Mouse (Mus musculus) heart, embryonic 11.5 days (tissue): ENCODE results near the gene Gm14137. TPM values are rescaled to one million over a fixed set of nuclear protein-coding genes. Genes with fewer than 3 reads are reported as not detected.

Source experiments
- ATAC-seq: fragments of 200-750 bp; cut with Nextera tagmentation; replicated peaks from 2 replicates; pipeline ENCODE4 v1.8.0; 2017; ENCODE audit warnings: moderate library complexity; ENCODE audit not compliant: insufficient number of reproducible peaks, low FRiP score, low TSS enrichment
- H3K27ac ChIP-seq: fragments of 300-500 bp; sonication (generic); 2 replicates; pipeline ENCODE4 v1.5.1; 2014; ENCODE audit warnings: mild to moderate bottlenecking, low read depth, low read length
- H3K27me3 ChIP-seq: fragments of 300-500 bp; sonication (generic); 2 replicates; pipeline ENCODE4 v1.6.1; 2014; ENCODE audit warnings: mild to moderate bottlenecking, low read length, mixed read lengths; ENCODE audit not compliant: control insufficient read depth, insufficient read depth
- H3K36me3 ChIP-seq: fragments of 300-500 bp; sonication (generic); 2 replicates; pipeline ENCODE4 v1.6.1; 2014; ENCODE audit warnings: mild to moderate bottlenecking, low read length, moderate library complexity, mixed read lengths; ENCODE audit not compliant: control insufficient read depth, insufficient read depth
- H3K4me1 ChIP-seq: fragments of 300-500 bp; sonication (generic); 2 replicates; pipeline ENCODE4 v1.6.1; 2014; ENCODE audit warnings: low read length; ENCODE audit not compliant: control insufficient read depth, insufficient read depth
- H3K4me2 ChIP-seq: fragments of 300-500 bp; sonication (generic); 2 replicates; pipeline ENCODE4 v1.6.1; 2014; ENCODE audit warnings: mild to moderate bottlenecking, moderate library complexity
- H3K4me3 ChIP-seq: fragments of 300-500 bp; sonication (generic); 2 replicates; pipeline ENCODE4 v1.5.1; 2014; ENCODE audit warnings: low read depth, low read length
- H3K9ac ChIP-seq: fragments of 300-500 bp; sonication (generic); 2 replicates; pipeline ENCODE4 v1.6.1; 2014; ENCODE audit warnings: mild to moderate bottlenecking, low read depth, low read length, moderate library complexity
- H3K9me3 ChIP-seq: fragments of 300-500 bp; sonication (generic); replicated peaks from 2 replicates; pipeline ENCODE4 v1.6.1; 2016; ENCODE audit warnings: low read length; ENCODE audit not compliant: control insufficient read depth
- WGBS: fragments of 180-500 bp; shearing (Covaris S2); extraction: QIAGEN DNeasy Blood & Tissue Kit; methylation state at CpG from one replicate; pipeline ENCODE4 v1.1.7; 2014; ENCODE audit not compliant: insufficient replicate concordance; 5-methylcytosine and 5-hydroxymethylcytosine counted together
- polyA plus RNA-seq: library from polyadenylated mRNA; unstranded; fragments of >200 nt; fragmentation: Nextera tagmentation; extraction: Ambion mirVana; gene quantifications from 2 replicates; pipeline ENCODE4 v1.2.1, GENCODE M21; 2014

The Gm14137 gene
- polyA plus RNA-seq: 0.25 TPM in 1 of 2 replicates, not detected in the other

DNA sequence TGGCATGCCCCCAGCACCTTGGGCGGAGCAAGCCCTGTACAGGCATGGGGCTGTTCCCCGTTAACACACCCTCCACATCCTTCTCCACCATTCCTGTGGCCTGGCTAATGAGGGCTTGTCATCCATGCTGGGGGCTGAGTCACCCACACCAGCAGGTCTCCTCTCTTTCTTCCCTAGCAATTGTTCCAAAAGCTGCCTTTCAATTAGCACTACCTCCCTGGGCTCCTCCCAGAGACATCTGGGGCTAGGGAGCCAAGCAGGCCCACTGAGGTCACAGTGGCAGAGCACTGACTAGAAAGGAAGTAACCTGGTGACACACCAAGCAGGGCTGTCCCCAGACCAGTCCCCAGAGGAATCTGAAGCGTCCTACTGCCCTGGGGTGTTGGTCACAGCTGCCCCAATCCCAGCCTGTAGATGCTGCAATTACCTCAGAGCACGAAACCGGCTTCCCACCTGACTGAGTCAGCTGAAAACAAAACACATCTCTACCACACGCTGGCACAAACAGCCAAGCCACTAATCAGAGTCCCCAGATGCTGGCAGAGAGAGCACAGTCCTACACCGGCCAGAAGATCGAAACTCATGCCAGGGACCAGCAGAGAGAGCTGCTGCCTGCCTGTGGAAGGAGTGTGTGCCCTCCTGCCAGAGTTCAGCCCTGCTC is at the start of gene Gm14137:
Gene Gm14137 (plus strand): TSS at position 519 of the 661 bp plus-strand sequence.
- 48% methylated on average over 8 of the region's 8 CpGs for WGBS
- Histone ChIP-seq H3K4me3 (no peak within 1 kb of the TSS), H3K4me1 (peaks cover 31% of the 10 kb centered on the region), H3K9ac (peak within 1 kb of the TSS; percentile 64; the same call in 1 of the 2 replicates), H3K4me2 (peak within 1 kb of the TSS; percentile 53; the same call in 1 of the 2 replicates), H3K27ac (no peak within 1 kb of the TSS), H3K36me3 (no peaks in the 10 kb centered on the region; the same call in 1 of the 2 replicates), H3K9me3 (no peaks in the 10 kb centered on the region), H3K27me3 (peaks cover 5% of the 10 kb centered on the region)
- no peak for ATAC-seq

DNA sequence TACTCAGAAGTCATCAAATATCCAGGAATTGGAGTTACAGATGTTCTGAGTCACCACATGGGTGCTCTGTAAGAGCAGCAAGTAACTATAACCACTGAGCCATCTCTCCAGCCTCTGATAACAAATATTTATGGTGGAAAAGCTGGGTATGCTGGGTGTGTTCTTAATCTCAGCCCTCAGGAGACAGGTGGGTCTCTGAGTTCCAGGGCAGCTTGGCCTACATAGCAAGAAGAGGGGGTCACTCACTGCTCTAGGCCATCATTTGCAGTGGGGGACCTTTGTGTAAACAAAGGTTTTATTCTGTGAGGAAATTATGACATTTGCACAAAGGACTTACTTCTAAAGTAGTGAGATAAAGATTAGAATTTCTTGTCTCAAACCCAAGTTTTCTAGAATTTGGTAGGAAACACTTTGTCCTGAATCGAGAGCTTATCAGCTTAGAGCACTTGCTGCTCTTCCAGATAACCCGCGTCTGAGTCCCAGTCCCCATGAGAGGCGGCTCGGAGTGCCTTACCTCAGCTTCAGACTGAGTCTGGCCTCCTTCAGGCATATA is 37.9 kb upstream of the Gm14137 start:
- no peak overlapping the region for H3K4me2 ChIP-seq
- H3K4me1 ChIP-seq: no peaks in the 10 kb centered on the region
- no peak overlapping the region for H3K4me3 ChIP-seq
- no peaks in the 10 kb centered on the region for H3K27me3 ChIP-seq
- H3K9ac ChIP-seq: 0 out of 2 replicates have a peak overlapping the region, but pooled peaks have one; percentile 28
- peak overlapping the region; percentile 35; the same call in 1 of the 2 replicates for H3K27ac ChIP-seq
- peak; percentile 46; the same call in 1 of the 2 replicates for ATAC-seq
- 24% methylated on average over 5 of the region's 5 CpGs for WGBS
- no peaks in the 10 kb centered on the region for H3K9me3 ChIP-seq
- peaks cover 21% of the 10 kb centered on the region for H3K36me3 ChIP-seq

DNA sequence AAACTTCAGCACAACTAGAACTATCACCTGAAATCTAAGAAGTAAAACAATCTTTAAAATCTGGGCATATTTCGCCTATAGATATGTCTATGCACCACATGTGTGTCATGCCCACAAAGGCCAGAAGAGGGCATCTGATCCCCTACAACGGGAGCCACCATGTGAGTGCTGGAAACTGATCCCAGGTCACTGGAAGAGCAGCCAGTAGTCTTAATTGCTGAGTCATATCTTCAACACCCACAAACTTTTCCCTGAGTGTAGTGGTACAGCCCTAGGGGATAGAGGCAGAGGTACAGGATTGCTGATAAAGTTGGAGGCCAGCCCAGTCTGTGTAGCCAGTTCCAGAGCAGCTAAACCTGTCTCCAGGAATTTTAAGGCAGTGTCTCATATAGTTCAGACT is 29.1 kb upstream of the Gm14137 start:
- Histone ChIP-seq H3K36me3 (peaks cover 35% of the 10 kb centered on the region), H3K4me3 (no peak overlapping the region), H3K9me3 (peaks cover 2% of the 10 kb centered on the region), H3K27ac (no peak overlapping the region), H3K27me3 (no peaks in the 10 kb centered on the region), H3K9ac (no peak overlapping the region), H3K4me2 (no peak overlapping the region), H3K4me1 (no peaks in the 10 kb centered on the region)
- WGBS: 85% methylated on average over 2 of the region's 2 CpGs
- no peak for ATAC-seq

DNA sequence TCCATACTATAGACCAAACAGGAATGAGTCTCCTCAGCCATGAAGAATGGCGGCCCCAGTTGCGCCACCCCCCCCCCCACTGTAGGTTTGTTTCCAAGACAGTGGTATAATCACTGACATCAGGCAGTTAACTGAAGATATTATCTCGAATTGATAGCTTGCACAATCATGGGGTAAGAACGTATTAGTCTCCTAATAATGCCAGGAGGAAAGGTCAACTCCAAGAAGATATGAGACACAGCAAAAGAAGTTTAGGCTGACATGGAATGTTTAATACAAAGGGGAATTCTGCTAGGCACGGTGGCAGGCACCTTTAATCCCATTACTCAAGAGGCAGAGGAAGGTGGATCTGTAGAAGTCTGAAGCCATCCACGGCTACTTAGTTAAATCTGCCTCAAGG is 27.9 kb upstream of the Gm14137 start:
- Histone ChIP-seq H3K27me3 (no peaks in the 10 kb centered on the region), H3K4me3 (no peak overlapping the region), H3K9ac (no peak overlapping the region), H3K9me3 (peaks cover 2% of the 10 kb centered on the region), H3K4me2 (no peak overlapping the region), H3K4me1 (no peaks in the 10 kb centered on the region), H3K36me3 (peaks cover 35% of the 10 kb centered on the region), H3K27ac (no peak overlapping the region)
- 83% methylated on average over 6 of the region's 6 CpGs for WGBS
- ATAC-seq: no peak

DNA sequence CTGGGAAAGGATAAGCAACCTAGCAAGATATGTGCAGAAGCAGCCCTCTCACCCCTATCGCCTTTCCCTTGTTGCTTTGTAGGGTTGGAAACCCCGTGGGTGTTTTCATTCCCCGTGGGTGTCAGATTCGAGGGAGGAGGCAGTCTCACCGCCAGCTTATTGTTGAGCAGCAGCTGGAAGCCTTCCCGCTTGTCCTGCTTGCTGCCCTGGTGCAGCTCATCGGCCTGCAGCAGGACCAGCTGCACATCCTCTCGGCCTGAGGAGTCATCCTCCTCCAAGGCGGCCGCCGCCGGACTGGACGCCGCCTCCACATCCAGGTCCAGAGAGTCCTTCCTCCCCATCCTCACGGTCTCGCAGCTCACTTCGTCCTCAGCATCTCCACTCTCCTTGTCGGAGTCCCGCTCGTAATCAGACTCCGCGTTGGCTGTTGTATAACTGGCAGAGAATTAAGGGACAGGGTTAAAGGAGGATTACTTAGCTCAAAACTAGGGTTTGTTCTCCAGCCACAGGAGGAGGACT is 27.1 kb upstream of the Gm14137 start:
- Histone ChIP-seq H3K36me3 (peaks cover 36% of the 10 kb centered on the region), H3K9ac (no peak overlapping the region), H3K4me1 (no peaks in the 10 kb centered on the region), H3K27me3 (no peaks in the 10 kb centered on the region), H3K4me3 (no peak overlapping the region), H3K9me3 (peaks cover 2% of the 10 kb centered on the region), H3K4me2 (no peak overlapping the region), H3K27ac (no peak overlapping the region)
- no peak for ATAC-seq
- WGBS: 80% methylated on average over 22 of the region's 22 CpGs

DNA sequence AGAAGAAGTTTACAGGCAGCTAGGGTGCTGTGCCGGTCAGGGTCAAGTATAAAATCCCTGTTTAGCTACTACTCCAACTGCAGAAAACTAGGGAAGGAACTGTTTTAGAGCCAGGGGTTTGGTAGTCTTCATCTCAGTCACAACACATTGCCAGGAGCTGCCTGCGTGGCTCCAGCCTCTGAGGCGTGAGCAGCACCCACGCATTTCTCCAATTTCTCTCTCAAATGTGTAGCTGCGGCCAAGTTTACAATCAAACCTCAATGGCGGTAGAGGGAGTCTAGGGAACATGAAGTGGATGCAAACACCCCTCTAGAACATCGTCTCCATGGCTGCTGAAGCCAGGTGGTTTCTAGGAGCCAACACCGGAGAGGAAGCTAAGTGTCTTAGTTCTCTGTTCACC is 26.5 kb upstream of the Gm14137 start:
- Histone ChIP-seq H3K9me3 (peaks cover 2% of the 10 kb centered on the region), H3K9ac (no peak overlapping the region), H3K27ac (no peak overlapping the region), H3K4me2 (no peak overlapping the region), H3K4me3 (no peak overlapping the region), H3K36me3 (peaks cover 32% of the 10 kb centered on the region), H3K27me3 (no peaks in the 10 kb centered on the region), H3K4me1 (no peaks in the 10 kb centered on the region)
- ATAC-seq: no peak
- WGBS: 94% methylated on average over 8 of the region's 8 CpGs

DNA sequence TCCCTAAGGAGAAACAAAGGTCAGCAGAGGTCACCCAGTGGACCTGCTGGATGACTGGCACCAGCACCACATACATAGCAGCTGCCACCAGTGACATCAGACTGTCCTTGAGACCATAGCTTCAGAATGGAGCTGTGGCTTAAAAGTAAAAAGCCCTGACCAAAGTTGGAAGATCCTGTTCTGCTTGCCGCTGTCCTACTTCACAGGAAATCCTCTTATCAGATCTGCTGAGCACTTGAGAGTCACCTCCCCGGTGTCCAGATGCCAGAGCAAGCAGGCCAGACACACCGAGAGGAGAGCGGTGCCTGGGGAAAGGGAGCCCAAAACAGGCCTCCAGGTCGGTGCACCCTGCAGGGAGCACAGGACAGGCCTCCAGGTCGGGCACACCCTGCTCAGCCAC is 22.1 kb upstream of the Gm14137 start:
- WGBS: 46% methylated on average over 6 of the region's 6 CpGs
- no peaks in the 10 kb centered on the region for H3K9me3 ChIP-seq
- H3K4me2 ChIP-seq: no peak overlapping the region
- no peak overlapping the region for H3K9ac ChIP-seq
- no peak overlapping the region for H3K4me3 ChIP-seq
- H3K4me1 ChIP-seq: peaks cover 8% of the 10 kb centered on the region
- H3K36me3 ChIP-seq: peaks cover 13% of the 10 kb centered on the region
- no peaks in the 10 kb centered on the region for H3K27me3 ChIP-seq
- no peak for ATAC-seq
- H3K27ac ChIP-seq: no peak overlapping the region

DNA sequence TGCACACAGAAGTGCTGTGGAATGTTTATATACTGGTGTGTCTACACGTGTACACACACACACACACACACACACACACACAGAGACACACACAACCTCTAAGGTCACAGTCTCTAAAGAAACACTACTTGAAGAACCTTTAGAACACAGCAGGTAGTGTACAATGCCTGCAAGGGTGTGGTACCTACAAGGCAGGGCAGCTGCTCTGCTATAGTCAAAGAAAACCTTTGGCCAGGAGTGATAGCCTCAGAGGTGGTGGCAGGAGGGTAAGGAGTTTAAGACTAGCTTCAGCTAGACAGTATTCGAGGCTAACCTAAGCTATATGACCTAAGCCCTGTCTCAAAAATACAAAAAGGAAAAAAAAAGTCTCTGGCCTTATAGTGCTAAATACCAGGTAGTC is 19.6 kb upstream of the Gm14137 start:
- Histone ChIP-seq H3K4me2 (peak overlapping the region; percentile 93), H3K4me1 (peaks cover 8% of the 10 kb centered on the region), H3K9ac (no peak overlapping the region), H3K9me3 (no peaks in the 10 kb centered on the region), H3K27me3 (no peaks in the 10 kb centered on the region), H3K27ac (peak overlapping the region; percentile 75), H3K36me3 (peaks cover 4% of the 10 kb centered on the region; the same call in 1 of the 2 replicates), H3K4me3 (no peak overlapping the region)
- 80% methylated on average over 2 of the region's 2 CpGs for WGBS
- peak; percentile 57; the same call in 1 of the 2 replicates for ATAC-seq
